Mouse (Mus musculus) mesoderm, embryonic 11.5 days (tissue): ENCODE measurements around the gene Ttc17.

Experiments used
- DNase-seq: peaks from one replicate; pipeline ENCODE4 v3.0.0-alpha.2; 2012; ENCODE audit warnings: low read depth, low spot score

The Ttc17 gene

DNA sequence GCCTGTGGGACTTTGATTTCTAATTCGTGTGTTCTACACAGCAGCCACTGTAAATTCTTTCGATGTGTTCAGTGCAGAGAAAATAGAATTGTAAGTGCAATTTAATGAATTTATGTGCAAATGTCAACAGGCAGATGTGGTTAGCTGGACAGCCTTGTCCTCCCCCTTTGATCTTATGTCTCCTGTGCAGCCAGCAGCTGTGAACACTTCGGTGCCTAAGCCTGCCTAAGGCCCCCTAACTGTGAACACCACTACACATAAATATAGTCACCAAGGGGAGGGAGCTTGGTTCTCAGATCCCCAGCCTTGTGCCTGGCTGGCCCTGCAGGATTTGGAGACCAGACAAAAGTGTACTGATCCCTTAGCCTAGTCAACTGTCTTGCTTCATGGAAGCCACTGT lies 109.0 kb downstream of the Ttc17 start:
- DNase-seq: peak; percentile 19

DNA sequence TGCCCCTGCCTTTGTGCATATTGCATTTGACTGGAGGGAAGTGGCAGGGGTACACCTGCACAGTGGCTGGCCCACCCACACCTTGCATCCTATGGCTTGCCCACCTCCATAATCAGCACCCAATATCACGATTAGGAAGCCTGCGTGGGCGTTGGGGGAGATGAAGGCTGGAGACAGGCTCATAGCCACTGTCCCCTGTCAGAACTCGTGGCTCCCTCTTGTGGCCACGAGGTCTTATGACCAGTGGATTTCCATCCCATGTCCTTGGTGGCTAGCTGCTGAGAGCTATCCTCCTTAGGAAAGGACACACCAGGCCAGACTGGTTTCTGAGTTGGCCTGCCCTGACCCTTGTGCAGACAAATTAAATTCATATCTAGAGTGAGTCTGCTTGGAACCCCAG lies 116.0 kb downstream of the Ttc17 start:
- peak; percentile 84 for DNase-seq

DNA sequence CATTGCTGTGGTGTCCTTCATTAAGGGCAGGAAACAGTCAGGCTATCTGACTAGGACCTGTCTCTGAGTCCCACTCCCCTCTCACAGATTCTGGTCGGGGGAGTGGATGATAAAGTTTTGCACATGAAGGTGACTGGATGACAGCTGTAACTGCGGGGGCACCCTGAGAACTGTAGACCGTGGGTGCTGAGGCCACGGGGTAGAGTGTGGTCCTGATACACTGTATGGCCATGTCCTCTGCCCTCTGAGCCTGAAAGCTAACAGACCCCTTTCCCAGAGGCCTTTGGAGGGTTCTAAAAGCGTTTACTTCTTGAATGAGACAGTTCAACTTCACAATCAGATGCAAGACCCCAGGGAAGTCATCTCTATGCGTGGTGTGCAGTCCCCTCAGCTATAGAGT lies 116.8 kb downstream of the Ttc17 start:
- DNase-seq: no peak

DNA sequence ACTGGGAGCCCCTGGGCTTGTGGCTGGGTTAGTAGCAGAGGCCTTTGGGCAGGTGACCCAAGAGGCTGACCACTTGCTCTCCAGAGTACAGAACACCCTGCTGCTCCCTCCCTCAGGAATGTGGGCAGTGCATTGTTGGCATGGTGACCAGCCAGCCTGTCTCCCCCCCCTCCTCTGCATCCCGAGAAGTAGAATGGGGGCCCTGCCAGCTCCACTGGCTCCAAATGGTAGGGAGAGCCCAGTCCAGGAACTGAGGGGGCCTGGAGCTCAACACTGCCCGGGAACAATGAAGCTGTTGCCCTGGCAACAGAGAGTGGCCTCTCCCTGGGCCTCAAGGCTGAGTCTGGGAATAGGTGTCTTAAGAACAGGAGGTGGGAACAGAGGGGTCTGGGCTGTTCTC lies 117.3 kb downstream of the Ttc17 start:
- DNase-seq: peak; percentile 76

DNA sequence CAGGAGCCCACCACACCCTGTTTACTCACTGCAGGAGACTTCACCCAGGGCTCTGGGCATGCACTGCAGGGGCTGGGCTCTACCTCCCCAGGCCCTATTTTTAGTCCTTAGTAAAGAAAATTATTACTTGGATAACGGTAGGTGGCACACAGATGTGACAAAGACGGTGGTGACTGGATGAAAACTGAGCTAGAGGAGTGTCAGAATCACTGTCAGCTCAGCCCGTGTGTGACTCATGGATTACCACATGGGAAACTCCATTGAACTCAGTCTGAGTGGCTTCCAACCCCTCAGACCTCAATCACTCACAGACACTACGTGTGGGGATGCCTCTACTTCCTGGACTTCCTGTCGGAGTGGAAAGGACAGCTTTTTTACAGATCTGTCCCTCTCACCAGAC lies 118.4 kb downstream of the Ttc17 start:
- DNase-seq: no peak

DNA sequence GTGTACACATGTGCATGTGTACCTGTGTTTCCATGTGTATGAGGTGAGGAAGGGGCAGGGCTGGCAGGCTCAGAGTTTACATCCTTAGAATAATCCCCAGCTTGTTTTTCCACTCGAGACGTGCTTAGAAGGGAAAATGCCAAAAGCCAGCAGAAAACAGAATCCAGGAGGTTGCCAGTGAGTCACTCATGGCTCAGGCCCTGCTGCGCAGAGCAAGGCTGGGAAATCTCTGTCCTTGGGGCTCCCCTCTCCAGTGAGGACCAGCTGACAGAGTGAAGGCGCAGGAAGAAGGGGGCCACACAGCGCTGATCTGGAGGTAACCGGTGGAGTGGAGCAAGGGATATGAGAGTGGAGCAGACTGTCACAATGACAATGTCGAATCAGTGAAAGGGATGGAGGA lies 119.1 kb downstream of the Ttc17 start:
- no peak for DNase-seq

DNA sequence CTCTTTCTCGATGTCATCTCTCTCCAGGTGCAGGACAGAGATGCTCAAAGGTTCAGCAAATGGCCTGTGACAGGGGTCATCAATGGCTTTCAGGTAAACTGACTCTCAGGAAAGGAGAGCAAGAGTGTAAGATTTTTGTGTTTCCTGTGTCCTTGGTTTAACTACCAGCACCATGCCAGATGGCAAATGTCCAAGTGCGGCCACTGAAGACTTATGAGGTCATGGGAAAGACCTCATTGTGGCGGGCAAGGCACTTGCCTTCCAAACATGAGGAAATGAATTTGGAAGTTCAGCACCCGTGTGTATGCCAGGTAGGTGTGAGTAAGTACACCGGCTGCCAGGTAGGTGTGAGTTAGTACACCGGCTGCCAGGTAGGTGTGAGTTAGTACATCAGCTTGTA lies 123.0 kb downstream of the Ttc17 start:
- no peak for DNase-seq

DNA sequence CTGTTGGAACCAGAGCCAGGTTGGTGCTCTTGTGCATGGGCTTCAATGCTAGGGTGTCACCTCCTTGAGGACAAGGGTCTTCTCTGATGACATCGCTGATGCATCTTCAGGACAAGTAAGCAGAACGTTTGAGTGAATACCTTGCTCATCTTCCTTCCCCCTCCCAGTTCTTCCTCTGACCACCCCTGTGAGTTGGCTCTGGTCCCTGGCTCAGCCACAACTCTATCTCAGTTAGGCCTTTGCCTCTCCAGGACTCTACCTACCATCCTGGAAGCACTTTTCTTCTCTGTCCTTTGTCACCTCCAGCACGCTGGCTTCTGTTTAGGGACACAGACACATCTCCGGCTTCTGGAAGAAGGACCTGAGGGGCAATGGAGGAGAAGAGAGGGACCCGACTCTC lies 126.9 kb downstream of the Ttc17 start:
- no peak for DNase-seq

DNA sequence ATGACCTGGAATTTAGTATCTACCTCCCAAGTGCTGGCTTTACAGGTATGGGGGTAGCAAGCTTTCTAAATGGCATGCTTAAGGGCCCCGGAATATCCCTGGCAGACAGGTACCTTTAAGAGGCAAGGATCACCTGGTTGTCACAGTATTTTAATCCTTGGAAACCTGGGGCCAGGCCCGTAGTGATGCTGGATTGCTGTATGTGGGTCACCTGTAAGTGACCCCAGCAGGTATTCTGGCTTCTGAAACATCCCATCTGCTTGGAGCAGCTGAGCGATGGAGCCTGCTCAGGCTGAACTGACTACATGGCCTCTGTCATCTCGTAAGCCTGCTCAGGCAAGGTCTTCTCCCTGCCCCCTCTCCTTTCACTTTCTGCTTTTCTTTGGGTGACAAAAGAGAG lies 130.4 kb downstream of the Ttc17 start:
- no peak for DNase-seq

DNA sequence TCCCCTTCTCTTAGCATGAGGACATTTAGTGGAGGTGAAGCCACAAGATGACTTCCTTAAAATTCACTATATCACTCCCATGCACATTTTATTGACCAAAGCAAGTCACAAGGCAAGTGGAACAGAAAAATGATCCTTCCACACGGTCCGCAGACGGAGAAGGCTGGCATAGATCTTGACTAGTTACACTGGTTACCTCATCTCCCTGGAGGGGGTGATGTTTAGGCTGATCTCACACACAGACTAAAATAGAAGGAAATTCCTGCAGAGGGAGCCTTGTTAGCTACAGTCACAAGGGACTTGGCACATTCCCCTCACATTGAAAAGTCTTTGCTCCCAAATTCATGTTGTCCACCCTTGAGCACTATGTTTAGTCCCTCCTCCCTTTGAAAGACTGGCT lies 130.8 kb downstream of the Ttc17 start:
- DNase-seq: no peak

DNA sequence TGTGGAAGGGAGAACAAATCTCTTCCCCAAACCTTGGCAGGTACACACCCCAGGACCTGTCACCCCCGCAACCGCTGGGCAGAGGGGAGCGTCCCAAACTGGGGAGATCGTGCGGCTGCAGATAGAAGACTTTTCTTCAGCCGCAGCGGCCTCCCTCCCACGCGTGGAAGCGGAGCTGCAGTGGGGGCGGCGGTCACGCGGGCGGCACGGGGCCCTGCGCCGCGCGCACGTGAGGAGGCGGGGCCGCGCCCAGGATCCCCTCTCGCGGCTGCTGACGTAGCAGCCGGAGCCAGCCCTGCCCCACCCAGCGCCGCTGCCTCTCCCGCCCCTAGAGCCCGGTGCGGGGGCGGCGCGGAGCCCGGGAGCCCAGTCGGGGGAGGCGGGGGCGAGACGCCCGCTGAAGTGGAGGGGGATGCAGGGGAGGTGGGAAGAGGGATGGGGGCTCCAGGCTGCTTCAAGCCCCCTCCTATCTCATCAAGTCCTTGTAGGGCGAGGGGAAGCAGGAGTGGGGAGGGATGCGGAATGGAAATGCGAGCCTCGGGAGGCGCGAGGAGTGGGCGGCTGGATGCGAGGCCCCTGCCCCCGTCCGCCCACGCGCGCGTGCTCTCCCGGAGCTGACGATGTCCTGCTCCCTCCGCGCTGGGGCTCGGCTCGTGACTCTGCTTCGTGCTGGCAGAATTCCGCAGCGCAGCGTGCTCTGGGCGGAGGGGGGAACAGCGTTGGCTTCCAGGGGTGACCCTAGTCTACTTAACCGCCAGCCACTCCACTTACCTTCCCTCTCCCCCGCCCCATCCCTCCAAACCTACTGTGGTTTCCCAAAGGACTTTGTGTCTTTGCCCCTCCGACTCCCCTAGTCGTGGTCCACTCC lies 133.1 kb downstream of the Ttc17 start:
- DNase-seq: peak; percentile 64

DNA sequence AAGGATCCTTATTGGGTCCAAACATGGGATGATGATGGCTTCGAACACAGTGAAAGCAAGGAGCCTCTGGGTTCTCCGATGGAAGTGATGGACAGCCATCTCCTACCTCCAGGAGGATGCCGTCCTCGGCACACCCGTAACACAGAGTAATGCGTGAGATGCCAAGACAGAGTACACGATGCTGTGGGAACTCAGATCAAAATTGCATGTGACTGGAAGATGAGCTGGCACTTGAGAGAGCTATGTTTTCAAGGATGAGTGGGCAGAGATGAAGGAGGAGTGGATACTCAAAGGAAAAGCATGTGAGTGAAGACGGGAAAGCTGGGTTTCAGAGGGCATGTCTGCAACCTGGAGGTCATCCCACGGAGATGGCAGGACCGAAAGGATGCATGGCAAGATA lies 135.3 kb downstream of the Ttc17 start:
- DNase-seq: no peak

DNA sequence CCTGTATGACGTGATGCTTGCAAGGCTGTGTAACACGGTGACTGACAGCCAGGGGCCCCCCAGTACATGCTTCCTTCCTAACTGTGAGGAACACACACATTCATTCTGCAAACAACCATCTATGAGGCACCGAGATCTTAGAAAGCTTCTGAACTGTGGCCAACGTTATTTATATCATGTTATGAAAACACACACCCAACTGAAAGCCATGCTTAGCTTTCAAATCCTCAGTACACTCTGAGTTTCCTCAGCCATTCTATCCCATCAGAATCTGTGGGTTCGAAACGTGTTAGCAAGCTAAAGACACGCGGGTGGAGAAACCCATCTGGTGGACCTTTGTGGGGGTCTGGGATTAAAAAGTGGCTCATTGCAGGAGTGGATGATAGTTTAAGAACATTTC lies 137.7 kb downstream of the Ttc17 start:
- no peak for DNase-seq

DNA sequence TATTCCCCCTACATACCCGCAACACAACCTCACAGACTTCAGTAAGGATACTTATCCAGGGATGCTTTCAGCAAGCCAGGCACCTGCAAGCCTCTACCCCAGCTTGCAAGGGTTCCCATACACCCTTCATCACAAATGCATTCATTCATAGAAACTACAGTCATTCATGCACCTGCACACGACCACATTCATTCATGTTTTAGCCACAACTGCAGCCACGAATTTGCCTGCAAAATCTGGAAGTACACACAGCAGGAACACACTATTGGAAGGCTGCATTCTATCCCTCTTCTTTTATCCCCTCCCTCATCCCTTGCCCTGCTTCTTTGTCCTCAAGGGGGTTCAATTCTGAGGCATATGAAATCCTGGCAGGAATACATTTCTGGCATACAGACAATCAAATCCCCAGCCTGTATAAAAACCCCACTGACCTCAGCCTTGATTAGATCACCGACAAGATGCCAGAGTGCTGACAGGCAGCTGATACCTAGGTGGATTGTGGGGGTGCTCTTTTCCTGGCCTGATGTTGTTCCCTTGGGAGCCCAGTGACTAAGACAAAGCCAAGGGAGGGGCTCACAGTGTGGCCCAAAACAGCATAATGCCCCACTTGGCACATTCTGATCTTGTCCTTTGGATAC lies 139.2 kb downstream of the Ttc17 start:
- no peak for DNase-seq

DNA sequence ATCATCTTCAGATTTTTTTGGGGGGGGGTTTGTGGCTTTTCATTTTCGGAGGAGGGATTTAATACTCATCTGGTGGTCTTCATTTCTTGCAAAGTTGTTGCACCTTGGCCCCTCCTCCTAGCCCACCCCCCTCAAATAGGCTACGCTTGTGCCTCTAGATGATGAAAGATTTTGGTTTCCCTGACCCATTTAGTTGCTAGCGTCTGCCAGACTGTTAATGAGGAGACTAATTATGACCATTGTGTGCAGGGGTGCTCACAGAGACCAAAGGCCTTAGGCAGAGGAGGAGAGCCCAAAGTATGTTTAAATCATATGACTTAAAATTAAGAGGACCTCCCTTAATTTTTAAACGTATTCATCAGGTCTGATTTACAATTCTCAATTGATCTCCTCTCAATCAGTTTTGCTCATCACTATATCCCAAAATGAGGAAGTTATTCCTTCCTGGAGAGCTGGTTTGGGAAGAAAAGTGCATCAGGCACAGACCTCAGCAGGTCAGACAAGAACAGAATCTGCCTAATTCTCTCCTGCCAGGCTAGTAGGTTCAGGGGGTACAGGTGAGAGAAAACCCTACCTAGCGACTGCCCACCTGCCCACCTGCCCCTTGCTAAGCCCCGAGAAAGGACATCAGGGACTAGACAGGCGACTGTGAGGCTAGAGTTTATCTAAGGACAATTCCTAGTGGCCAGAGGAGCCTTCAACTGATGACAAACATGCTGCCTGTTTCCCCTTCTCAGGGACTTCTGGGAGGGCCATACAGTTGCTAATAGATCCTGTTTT lies 139.9 kb downstream of the Ttc17 start:
- DNase-seq: no peak

DNA sequence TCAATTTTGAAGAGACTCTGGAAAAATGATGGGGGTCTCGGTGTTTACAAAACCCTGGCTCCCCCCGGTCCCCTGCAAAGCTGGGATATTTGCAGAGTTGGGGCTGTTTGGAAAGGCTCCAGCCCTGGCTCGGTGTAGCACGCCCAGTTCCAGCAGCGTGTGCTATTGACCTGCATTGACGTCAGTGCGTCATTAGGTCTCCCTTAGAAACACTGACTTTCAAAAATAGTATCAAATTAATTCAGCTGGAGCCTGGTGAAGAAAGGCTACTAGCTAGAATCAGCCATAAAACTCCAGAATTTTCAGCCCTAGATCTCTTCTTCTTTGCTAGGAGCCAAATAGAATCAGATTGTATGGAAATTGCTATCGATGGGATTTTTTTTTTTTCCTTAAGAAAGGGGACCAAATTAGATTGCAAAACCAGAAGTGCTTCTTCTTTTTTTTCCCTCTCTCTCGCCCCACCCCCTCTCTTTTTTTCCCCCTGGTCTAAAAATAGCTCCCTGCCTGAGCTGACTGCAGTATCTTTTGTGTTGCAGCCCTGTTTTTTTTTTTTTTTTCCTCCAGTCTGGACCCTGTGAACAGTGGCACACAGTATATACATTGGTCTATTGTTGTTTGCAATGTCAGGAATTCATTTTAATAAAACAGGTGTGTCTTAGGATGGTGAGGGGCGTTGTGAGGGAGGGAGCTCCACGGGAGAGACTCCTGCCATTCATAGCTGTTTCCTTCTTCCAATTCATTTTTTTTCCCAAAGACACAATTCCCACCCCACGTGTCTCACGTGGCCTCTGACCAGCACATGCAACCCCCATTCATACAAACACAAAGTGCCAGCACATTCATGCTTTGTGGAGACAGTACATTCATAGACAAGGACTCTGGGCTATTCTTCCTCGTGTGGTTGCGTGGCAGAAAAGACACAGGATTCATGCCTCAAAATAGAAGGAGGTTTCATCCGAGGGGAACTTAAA lies 141.0 kb downstream of the Ttc17 start:
- DNase-seq: peak; percentile 54

DNA sequence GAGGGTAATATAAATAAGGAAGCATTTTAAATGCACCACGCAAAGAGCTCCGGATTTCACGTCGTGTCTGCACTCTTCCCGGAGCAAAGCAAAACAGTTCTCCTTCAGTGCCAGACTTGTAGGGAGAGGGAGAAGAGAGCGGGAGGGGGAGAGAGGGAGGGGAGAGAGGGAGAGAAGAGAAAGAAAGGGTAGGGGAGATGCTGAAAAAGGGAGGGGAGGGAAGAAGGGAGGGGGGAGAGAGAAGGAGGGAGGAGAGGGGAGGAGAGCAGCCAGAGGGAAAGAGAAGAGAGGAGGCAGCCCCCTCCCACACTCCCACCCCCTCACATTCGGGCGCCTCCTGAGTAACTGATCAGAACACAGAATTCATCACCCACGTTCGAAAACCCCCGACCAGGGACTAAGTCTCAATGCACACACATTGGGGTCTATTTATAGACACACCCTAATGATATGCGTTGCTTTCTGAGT lies 141.8 kb downstream of the Ttc17 start:
- peak; percentile 28 for DNase-seq

DNA sequence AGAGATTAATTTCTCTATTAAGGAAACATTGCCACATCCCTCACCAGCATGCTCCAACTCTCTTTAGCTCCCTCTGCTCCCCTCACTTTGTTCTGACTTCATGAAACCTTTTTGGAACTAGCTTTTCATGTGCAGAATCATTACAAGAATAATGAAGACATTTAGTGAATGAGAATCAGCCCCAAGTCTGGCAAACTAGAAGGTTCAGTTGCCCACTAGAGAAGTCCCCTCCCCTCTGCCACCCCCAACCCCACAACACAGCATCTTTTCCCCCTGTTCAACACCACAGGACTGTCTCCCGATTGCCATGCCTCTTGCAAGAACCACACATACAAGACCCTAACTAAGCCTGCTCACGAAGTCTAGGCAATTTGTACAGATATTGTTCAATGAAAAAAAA lies 142.5 kb downstream of the Ttc17 start:
- no peak for DNase-seq

DNA sequence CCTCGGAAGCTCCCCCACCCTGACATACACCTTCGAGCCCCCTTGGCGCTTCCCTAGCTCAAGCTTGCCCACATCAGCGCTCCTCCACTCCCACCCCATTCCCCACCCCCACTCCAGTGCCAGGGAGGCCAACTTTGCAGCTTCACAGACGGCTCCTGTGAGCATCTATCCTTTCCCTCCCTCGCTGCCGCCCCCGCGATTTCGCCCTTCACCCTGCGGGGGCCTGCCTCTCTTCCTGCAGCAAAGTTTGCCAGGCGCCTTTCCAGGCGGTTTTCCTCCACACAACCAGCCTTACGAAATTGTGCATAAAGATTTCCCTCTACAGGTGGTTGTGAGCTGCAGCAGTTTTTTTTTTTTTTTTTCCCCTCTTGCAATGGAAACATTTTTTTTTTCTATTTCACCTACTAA lies 143.0 kb downstream of the Ttc17 start:
- DNase-seq: no peak

DNA sequence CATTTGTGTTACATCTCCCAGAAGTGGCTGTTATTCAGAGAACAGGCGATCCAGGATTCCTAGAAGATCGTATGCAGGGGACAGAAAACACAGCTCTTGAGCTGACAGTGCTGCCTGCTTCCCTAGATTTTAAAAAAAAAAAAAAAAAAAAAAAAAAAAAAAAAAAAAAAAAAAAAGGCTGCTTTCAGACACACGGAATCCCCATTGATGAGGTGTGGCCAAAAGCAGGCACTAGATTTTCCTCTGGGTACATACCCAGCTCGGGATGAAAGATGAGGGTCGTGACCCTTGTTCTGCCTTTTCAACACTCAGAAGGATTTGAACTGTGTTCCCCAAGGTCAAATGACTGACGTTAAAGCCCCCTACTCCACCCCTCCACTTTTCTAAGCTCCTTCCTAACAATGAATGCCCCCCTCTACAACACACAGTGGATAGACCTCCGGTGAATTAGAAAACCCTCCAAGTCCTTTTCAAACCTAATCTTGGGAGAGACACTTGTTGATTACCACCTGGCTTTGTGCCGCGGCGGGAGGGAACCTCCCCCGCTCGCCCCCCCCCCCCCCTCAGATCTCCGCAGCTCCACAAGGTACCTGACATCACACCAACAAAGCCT lies 143.5 kb downstream of the Ttc17 start:
- no peak for DNase-seq

DNA sequence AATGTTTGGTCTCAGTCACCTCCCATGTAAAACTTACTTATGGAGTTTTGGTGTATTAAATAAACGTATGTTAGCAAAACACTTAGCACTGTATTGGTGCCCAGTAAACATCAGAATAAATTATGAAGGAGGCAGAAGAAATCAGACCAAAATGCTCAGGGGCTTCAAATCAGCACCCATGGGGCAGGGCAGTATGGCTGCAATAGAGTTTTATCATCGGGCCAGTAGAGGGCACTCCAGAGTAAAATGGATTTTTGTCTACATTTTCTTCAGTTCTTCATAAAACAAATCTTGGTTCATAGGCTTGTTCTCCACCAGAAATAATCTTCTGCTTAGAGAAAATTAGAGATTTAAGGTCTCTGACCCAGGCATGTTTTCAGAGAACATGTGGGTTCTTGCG lies 152.4 kb downstream of the Ttc17 start:
- peak; percentile 39 for DNase-seq
